Mouse (Mus musculus) 3T3-L1 (cell line): ENCODE data around the gene Fbp1.
A peak's percentile ranks its signal among the peaks of the same experiment; 100 is the strongest.
"Not testable (repeated sequence)": the region's sequence is repeated elsewhere in the genome, so short reads cannot be mapped to it uniquely, and the experiment has no call there.

Source experiments
- DNase-seq: peaks from one replicate; pipeline ENCODE4 v3.0.0-alpha.2; 2015; ENCODE audit warnings: low read depth, low spot score

The Fbp1 gene

GRCm38 (mm10) chr13:62887712-62888441 is at the start of gene Fbp1:
Gene Fbp1 (minus strand): TSS chr13:62888282.
- DNase-seq: no peak

- no peak for DNase-seq
Observed at GRCm38 (mm10) chr13:62932452-62932851, 44.4 kb upstream of the Fbp1 start.

- DNase-seq: no peak
Observed at GRCm38 (mm10) chr13:62929766-62930389, 41.8 kb upstream of the Fbp1 start.

- DNase-seq: not testable (repeated sequence)
Observed at GRCm38 (mm10) chr13:62929144-62929543, 41.1 kb upstream of the Fbp1 start.

- DNase-seq: no peak
Observed at GRCm38 (mm10) chr13:62927470-62927869, 39.4 kb upstream of the Fbp1 start.

- peak; percentile 78 for DNase-seq
Observed at GRCm38 (mm10) chr13:62926479-62926878, 38.4 kb upstream of the Fbp1 start.

DNA sequence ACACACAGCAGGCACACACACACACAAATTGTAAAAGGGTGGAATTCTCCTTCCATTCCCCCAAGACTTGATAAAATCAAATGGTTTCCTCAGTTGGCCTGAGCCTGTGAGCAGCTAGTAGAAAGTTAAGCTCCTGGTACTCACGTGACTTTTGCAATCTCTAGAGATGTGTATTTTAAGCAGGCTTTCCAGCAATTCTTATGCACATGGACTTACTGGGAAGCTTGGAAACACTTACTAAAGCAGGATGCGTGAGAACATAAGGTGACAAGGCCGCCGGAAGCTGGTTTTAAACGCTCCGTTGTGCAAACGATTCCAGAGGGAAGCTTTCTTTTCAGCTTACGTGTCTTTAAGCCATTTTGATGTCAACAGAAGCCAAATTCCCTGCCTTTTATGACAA is 35.1 kb upstream of the Fbp1 start:
- DNase-seq: no peak

DNA sequence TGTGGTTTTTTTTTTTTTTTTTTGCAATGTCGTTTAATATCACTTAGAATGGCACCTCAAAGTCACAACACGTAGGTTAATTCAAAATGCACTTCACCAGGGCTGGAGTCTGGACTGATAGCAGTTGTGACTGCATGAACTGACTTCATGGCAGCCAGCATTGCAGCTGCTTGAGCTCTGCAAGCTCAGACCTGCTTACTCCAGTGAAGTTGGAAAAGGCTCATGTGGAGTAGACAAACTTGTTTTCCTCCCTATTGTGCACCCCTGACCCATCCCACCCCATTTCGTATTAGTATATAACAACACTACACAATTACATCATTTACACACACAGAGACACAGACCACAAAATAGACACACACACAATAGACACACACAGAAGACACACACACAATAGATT is 34.6 kb upstream of the Fbp1 start:
- no peak for DNase-seq

- DNase-seq: peak; percentile 88
Observed at GRCm38 (mm10) chr13:62919647-62920341, 31.7 kb upstream of the Fbp1 start.

- DNase-seq: no peak
Observed at GRCm38 (mm10) chr13:62917416-62918110, 29.5 kb upstream of the Fbp1 start.

DNA sequence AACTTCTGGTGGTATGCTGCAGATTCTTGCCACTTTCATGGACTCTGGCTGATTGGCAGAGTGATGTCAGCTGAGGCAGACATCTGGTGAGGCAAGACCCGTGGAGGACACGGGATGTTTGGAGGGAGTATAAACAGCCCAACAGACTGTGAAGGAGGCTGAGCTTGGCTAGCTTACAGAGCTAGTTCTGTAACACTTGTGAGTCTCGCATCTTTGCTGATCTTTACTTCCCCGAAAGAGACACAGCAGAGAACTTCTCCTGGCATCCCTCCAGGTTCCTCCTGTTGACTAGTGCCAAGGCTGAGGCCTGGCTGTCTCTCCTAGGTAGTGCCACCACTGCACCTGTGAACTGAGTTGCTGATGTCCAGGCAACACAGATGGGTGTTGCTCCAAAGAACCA is 28.6 kb upstream of the Fbp1 start:
- peak; percentile 5 for DNase-seq

- DNase-seq: no peak
Observed at GRCm38 (mm10) chr13:62911575-62911974, 23.5 kb upstream of the Fbp1 start.

GRCm38 (mm10) chr13:62910206-62910605 is 22.1 kb upstream of the Fbp1 start:
- DNase-seq: no peak

DNA sequence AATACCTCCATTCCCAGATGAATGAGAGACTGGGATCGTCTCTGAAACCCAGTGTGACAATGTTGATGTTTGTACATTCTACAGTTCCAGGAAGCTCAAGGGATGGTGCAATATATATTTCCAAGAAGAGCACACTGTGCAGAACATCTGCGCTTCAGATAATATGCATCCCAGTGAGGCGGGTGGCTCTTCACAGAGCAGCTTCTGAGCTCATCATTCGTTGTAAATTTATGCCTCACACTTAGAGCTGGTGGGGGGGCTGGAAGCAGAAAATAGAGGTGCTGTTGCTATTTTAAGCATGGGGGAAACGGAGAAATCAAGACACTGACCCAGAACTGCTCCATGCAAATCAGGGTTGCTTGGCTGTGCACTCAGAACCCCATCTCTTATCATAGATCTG is 21.7 kb upstream of the Fbp1 start:
- DNase-seq: no peak

DNA sequence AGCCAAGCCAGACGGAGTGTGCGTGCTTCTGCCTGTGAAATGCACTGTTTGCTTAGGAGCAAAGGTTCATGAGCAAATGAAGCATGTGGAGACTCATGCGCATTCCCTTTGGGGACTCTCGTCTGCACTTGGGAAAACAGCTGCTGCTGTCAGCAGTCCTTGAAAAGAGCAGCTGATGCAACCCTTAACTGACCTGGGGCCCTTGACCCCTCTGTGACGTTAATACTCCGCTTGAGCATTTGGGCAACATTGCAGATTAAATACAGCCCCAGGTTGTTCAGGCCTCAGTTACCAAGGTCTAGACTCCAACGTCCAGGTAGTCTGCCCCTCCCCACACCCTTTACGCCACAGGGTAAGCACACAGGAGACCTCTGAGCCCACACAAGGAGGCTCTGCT is 20.1 kb upstream of the Fbp1 start:
- no peak for DNase-seq

DNA sequence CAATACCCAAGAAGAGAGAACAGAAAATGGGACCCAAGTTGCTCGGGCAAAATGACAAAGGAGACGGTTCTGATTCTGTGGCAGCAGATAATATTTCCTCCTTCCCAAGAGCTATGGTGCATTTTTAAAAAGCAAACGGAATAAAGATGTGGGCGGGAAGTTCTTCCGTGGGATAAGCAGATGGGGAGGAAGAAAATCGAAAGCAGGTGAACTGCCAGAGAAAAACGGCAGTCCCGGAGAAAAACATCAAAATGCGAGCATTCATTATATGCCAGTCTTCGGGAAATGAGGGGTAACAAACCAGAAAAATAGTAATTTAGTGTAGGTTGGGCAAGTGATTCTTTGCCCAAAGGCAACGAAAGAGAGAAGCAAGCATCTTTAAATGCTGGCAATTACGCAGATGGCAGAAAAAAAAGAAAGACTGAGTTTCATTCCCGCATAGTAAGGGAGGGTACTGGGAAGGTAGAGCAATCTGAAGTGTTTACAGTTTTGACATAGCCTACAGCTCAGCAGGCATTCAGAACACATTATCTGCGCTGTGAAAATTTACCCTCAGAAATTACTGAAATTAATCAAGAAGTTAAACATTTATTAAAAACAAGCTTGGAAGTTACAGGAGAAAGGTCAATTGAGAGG is 19.6 kb upstream of the Fbp1 start:
- DNase-seq: no peak

- DNase-seq: no peak
Observed at GRCm38 (mm10) chr13:62901139-62901538, 13.1 kb upstream of the Fbp1 start.

DNA sequence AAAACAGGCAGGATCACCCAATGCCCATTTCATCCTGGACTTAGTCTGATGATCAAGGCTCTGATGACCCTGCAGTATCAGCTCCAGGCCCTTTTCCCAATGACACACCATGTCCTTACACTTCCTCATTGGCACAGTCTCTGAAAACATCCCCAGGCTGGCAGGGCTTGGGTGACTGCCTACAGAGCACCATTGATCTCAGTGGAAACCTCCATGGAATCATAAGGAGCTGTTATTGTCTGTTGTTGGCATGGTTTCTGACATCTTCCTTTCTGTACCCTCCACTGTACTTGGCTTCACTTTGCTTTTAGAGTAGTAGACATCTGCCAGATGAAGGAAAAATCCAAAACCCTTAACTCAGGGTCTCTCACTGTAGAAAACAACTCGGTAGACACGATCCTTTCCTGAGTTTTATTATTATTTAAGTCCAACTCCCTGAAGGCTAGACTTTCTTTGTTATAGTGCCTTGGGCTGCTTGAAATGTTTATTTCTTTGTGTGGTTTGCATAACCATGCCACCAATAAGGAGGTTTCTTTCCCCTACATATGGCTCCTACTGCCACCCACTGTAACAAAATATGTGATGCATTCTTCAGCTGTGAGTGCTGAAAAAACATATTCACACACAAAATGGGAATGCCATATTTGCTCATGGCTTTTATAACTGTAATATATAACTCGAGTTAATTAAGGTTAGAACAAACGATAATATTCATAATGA is 10.0 kb upstream of the Fbp1 start:
- DNase-seq: no peak

- DNase-seq: no peak
Observed at GRCm38 (mm10) chr13:62893044-62893842, 5.2 kb upstream of the Fbp1 start.

GRCm38 (mm10) chr13:62889311-62889710 is 1.2 kb upstream of the Fbp1 start:
- no peak for DNase-seq
